Mouse (Mus musculus): Measurements from ENCODE around the gene Ttc7b.

- TF ChIP-seq MAFK (IDR thresholded peaks at IDR 0.05; ENCODE audit: insufficient read depth, low read depth, low read length) (no peak), HCFC1 (IDR thresholded peaks at IDR 0.05; ENCODE audit: borderline replicate concordance, insufficient read depth, low read length) (no peak), ZNF384 (IDR thresholded peaks at IDR 0.05; ENCODE audit: low read depth, low read length) (no peak), ZC3H11A (IDR thresholded peaks at IDR 0.05; ENCODE audit: borderline replicate concordance, low read depth, low read length) (no peak), CHD2 (IDR thresholded peaks at IDR 0.05; ENCODE audit: low read depth, low read length) (no peak)
Observed at GRCm38 (mm10) chr12:100260151-100260550, 260.5 kb downstream of the Ttc7b start.
